Mouse (Mus musculus): ENCODE measurements at regions not wholly inside any gene's neighbourhood (a gene's known extent, or its start where the extent isn't known, plus 50 kb on each side); places are given as distances from the start of the nearest gene placed in this dataset.
"Not testable (repeated sequence)": the region's sequence is repeated elsewhere in the genome, so short reads cannot be mapped to it uniquely, and the experiment has no call there.

DNA sequence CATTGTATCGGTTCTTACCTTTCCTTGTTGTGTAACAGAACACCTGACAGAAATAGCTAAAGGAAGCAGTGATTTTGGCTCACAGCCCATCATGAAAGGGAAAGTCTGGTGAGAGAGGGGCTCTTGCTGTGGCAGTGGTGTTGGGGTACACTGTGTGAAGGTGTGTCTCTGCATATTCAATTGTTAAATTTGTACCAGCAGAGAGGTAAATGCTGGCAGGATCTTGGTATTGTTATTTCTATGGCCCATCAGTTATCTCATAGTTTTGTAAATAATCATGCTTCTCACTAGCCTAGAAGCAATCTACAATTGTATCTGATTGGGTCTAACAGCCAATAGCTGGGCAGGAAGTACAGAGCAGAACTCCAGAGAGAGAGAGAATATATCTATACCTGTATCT, 95.7 kb downstream of the Mfap3l start:
- DNase-seq: no peak

DNA sequence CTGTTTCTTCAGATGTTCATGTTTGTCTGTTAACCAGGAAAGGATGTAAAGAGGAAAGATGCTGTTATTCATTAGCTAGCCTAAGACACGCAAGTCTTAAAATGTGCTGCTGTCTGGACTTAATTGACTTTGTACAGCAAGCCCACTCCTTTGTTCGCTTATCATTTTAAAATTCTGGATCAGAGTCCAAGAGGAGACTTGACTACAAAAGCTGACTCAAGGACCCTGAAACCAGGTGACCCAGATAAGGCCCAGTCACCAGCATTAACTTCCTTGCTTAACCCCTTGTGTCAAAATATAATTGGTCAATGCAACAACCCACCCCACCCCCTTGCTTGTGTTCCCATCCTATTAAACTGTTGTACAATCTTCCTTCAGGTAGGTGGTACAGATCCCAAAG, 99.9 kb downstream of the Mfap3l start:
- no peak for DNase-seq

DNA sequence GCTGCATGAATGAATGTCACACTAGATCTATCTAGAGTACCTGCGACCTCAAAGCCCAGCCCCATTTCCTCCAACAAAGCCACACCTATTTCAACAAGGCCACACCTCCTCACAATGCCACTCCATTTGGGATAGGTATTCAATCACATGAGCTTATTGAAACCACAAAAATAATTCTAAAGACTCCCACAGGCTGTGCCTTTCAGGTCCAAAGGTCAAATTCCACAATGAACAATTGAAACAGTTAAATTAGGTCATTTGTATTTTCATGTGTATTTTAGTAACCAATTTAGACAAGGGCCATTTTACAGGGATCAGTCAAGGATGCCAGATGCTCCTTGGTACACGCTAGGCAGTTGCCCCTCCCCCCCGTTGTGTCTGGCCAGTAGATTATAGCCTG, 103.3 kb downstream of the Mfap3l start:
- DNase-seq: no peak

DNA sequence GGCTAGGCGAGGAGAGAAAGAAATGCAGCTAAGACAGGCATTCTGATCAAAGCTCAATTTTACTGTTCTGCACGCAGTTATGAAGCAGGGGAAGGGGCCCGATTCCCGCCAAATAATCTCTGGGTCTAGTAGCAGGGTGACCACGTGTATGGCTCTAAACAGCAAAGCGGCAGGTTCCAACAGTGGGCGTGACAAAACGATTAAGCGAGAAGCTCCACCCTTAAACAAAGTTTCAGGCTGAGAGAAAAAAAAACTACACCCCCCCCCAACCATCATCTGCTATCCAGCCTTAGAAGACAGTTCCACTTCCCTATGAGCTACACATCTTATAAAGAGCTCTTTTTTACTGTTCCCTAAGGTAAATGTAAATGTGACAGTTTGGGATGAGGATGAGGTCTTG, 103.8 kb downstream of the Mfap3l start:
- DNase-seq: no peak

DNA sequence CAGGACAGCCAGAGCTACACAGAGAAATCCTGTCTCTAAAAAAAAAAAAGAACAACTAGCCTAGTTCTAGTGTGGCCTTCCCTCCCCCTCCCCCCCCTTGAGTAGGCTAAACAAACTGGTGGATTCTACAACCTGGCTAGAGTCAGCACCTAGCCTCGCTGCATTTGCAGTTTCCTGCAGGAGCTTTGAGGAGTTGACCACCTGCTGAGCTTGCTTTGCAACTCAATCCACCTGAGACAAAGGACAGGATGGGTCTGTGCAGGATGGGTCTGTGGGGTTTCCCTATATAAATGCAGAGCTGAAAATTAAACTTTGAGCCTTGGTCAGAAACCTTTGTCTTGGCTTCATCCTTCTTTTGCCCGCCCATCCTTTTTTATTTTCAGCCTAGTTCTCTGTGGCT, 104.3 kb downstream of the Mfap3l start:
- no peak for DNase-seq

DNA sequence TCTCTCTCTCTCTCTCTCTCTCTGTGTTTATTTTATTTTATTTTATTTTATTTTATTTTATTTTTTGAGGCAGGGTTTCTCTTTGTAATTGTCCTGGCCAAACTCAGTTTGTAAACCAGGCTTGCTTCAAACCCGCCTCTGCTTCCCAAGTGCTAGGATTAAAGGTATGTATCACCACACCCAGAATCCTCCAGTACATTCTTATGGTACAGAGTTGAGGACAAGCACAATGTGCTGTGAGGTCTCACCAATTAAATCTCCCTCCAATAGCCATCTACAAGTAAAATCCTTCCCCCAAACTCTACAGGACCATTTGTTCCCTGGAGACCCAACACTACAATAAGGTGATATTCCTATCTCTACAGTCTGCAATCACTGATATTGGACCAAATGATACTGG, 105.0 kb downstream of the Mfap3l start:
- DNase-seq: no peak

DNA sequence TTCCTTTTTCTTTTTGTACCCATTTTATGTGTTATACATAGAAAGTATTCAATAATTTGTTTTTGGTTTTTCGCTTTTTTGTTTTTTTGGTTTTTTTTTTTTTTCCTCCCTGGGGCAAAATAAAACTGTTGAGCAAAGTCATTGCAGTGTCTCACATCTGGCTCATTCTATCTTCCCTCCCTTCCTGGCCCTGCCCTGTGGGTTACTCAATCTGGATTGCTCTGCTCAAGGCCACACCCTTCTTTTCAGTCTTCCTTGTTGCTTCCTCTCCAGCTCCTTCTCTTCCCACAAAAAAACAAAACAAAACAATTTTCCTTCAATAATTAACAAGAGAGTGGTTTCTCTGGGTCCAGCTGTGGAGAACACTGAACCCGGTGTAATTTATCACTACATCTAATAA, 113.2 kb downstream of the Mfap3l start:
- no peak for DNase-seq

DNA sequence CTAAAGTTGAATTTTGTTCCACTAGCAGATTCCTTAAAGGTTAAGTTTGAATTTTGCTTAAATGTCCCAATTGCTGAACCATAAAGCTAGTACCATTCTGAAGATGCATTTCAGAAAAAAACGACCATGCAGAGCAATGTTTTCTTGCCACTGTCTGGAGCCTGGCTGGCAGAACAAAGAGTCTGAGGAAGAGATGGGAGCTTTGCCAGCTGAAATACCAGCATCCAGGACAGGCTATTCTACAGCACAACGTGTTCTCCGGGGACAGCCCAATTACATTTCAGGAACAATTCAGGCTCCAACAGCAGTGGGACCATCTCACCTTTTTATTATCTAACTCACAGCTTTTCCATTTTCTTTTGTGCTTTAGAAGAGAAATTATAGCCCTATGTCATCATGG, 113.9 kb downstream of the Mfap3l start:
- no peak for DNase-seq

DNA sequence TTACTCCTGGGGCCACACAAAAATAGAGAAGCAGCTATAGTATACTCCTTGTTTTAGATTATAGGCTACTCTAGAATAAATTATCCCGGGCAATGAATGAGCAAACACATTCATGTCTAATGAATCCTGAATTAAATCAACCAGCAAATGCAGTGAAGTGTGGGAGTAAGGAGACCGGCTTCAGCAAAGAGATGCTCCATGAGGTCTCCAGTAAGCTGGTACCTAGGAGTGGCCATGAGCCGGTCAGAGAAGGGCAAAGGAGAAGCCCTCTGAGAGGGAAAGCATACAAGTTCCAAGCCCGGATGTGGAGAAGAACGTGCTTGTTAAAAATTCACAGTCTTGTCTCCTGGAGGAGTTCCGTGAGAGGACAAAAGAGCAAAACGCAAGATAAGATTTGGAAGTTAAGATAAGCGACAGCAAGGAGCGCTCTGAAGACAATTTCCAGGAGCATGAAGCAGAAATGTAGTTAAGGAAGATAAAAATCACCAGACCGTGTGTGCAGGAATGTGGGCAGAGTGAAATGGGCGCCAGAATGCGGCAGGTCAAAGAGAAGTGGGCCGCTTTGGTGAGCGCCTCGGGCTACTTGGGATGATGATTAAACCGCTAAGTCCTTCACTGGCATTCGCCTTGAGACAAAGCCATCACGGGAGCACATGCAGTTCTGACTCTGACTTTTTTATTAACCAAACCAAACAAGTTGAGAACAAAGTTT, 123.2 kb downstream of the Mfap3l start:
- no peak for DNase-seq

DNA sequence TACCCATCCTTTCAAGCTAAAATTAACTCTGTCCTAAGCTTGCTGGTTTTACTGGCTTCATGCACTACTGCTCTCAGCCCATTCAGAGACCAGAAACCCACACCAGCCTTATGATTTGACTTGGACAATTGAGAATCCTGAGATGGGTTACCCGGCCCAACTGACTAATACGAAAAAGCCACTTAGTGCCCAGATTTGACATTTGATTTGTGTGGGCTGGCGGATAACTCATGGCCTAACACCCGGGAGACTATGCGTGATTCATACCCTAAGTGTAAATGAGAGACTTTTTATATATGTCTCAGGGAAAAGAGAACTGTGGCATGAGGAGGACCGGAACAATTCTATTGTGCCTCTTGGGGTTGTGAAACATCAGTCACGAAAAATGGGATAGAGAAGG, 126.3 kb upstream of the Hpf1 start:
- DNase-seq: no peak

DNA sequence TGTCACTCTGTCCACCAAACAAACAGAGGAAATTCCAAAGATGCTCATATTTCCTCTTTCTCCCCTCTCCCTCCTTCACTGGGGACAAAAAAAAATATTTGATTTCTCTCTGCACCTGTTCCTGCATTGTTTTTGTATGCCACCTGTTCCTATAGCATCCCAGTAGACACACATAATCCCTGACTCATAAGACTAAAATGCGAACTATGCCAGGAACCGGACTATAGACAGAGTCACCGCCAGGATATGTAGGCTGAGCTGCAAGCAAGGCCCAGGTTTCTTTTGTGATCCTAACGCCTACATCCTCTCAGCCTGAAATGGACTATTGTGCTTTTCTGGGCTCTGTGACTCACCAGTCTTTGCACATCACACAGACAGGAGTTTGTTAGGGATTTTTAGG, 116.9 kb upstream of the Hpf1 start:
- no peak for DNase-seq

DNA sequence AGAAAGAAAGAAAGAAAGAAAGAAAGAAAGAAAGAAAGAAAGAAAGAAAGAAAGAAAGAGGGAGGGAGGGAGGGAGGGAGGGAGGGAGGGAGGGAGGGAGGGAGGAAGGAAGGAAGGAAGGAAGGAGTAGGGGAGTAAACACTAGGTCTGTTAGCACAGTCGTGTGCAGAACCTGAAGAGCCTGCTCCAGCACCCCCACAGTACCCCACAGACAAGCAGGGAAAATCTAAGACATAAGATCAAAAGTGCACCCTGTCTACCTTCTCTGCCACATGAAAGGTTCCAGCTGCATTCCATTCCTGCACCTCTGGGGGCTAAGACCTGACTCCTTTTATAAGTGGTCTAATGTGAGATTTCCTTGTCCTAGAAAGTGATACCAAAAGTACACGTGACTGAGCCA, 114.0 kb upstream of the Hpf1 start:
- DNase-seq: not testable (repeated sequence)

DNA sequence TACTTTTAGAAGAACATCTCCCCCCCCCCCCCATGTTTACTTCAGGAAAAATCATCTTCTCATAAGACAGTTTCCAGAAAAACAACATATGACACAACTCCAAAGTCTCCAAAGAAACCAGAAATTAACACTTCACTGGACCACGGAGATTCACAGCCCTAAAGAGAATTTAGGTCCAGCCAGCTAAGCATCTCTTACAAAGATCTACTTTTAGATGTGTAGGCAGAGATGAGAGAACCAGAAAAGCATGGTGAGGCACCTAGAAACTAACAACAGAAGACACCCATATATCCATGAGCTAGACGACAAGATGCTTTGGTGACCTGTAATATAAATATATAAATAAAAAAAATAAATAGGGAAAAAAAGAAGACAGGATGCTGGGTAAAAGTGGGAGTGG, 105.2 kb upstream of the Hpf1 start:
- DNase-seq: no peak

DNA sequence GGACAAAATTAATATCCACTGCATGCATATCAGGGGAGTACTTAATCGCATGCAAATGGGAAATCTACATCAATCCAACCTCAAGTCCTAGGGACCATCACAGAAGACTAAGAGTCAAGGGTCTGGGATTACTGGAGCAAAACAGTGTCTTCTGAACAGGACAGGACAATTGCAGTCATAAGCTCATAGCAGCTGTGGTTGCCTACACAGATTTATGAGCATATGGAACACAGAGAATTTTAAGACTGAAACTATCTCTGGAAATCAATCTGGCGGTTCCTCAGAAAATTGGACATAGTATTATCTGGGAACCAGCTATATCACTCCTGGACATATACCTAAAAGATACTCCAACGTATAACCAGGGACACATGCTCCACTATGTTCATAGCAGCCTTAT, 99.8 kb upstream of the Hpf1 start:
- no peak for DNase-seq

DNA sequence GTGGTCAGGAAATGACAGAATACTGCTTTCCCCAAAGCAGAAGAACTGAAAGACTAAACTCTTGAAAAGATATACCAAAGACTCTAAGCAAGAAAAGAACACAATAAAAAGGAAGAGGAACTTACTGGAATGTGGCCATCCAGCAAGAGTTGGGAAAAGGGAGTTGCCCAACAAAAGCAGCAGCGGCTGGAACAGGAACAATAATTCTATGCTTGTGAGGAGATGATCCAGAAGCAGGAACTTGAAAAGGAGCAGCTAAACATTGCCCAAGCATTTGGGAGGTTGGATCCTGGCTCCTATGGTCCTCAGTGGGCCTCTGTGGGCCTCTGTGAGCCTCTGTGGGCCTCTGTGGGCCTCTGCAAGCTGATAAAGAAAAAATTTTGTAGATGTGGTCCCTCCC, 97.7 kb upstream of the Hpf1 start:
- no peak for DNase-seq

DNA sequence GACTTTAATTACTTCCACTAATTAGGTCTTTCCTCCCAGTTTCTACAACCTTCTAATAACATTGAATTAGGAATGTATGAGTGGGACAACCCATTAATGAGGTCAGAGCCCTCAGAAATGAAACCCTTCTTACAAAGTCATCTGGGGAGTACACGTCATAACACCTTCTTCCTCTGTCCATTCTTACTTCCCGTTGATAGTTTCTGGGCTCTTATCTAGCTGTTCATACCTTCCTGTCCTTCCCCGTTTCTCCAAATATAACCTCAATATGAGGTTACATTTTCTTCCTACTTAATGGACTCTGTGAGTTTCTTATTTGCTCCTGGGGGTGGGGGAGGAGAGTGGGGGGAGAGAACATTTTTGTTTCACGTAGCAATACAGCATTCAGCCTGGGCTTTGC, 85.4 kb upstream of the Hpf1 start:
- DNase-seq: no peak

DNA sequence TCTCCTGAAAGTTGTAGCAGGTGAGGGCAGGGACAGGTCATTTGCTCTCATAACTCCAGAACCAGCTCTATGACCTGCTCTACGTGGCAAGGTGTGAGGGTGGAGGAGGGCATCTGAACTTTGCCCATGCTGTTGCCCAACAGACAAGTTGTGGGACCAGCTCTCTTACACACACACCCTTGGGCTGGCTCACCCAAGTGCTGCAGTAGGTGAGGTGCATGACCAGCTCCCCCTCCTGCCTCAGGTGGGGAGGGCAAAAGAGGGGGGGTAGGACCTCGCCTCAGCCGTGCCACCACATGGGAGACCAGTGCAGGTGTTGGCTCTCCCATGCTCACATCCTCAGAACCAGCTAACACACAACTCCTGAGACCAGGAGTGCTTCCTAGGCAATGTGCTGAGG, 83.4 kb upstream of the Hpf1 start:
- DNase-seq: no peak

DNA sequence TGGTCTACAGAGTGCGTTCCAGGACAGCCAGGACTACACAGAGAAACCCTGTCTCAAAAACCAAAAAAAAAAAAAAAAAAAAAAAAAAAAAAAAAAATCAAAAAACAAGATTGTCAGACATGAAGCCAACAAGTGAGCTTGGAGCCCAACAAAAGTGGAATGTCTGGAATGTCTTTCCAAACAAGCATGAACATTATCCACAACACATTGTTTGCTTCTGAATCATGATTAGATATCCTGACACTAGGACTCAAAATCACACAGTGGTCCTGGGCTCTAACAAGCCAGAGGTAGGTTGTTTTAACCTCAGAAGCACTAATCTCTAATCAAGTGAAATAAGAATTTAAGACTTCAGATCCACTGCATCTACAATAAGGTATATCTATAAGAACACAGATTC, 80.4 kb upstream of the Hpf1 start:
- DNase-seq: no peak

DNA sequence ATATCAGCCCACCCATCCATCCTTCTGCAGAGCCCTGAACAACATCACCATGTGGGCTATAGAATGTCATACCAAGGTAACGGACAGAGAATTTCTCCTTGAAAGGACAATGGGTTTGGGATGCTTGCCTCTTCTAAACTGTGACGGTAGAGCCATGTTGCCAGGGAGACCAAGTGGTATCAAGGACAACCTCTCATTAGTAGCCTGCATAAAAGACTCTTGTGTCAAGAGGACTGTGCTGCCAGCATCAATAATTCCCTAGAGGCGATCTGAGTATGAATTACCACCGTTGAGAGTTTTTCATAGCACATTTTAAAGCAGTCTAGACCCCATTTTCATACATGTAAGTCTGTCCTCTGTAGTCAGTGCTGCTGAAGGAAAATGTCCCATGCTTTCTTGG, 79.3 kb upstream of the Hpf1 start:
- DNase-seq: peak; percentile 14

DNA sequence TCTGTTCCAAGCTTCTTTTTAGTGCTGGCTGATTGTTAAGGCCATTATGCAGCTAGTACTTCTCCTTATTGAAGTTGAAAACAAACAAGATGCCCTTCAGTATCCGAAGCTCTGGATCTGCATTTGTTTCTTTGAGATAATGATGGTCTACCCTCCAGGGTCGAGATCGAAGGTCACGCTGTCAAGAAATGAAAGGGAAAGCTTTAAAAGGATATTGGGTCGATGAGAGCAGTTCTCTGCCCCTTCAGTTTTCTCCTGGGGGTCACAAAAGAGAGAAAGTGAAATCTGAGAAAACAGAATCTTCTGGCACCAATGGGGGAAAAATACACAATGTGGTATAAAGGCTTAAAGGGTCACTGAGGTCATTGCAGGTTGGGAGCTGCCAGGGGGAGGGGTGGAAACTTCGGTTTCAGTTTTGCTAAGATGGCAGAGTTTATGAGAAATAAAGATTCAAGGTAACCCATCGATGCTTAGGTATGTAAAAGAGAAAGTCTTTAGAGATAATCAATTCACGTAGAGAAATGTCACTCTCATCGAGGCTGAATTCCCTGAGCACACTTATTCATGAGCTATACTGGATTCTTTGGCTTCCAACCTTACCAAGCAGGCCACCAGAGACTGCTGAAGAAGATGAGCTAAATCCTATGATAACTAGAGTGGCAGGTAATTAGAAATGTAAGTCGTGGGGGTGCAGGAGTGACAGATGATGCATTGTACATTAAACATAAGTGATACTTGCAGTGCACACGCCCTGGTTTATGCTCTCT, 64.4 kb upstream of the Hpf1 start:
- DNase-seq: peak; percentile 12

DNA sequence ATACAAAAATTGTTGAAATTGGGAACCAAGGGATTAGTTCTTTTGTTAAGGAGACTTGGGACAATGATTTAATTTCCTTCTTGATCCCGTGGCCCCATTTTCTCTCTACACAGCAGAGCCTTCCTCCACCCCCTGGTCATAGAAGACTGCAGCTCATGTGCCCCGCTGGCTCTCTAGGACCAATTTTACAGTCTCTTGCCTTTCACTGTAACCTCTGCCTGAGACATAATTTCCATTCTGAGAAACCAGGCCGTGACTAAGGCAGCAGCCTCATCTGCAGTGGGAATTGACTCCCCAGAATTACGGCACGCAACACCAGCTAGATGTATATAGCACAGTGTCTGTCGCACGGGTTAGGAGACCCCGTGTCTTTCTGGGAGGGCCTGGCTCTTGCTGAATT, 63.0 kb upstream of the Hpf1 start:
- DNase-seq: no peak

DNA sequence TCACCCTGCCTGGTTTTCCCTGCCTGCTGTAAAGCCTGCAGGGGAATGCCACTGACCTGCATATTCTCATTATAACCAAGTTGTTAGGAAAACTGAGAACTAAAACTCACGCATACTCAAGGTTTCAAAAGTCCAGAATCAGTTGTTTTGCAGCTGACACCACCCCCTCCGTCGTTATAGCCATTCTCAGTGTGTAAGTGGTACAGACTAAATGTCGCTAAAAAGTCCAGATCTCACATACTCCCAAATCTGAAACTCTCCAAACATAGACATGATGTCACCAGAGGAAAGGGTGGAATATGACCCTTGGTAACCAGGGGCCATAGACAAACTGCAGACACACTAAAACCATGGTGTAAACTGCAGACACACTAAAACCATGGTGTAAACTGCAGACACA, 61.1 kb upstream of the Hpf1 start:
- no peak for DNase-seq

DNA sequence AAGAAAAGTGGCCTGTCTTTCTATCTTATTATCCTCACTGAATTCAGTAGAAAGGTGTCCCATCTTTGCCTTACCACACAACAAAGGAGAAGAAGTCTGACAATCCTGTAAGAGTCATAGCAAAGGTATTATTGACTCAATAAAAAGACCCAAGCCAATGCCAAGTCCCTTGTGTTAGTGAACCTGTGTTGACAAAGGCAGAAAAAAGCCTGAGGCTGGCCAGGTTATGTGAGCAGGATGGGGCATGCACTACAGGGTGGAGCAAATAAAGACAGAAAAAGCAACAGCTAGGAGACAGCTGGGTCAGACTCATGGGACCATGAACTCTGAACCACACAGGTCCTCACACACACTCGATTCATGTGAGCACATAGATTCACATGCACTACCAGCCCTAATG, 59.7 kb upstream of the Hpf1 start:
- no peak for DNase-seq

DNA sequence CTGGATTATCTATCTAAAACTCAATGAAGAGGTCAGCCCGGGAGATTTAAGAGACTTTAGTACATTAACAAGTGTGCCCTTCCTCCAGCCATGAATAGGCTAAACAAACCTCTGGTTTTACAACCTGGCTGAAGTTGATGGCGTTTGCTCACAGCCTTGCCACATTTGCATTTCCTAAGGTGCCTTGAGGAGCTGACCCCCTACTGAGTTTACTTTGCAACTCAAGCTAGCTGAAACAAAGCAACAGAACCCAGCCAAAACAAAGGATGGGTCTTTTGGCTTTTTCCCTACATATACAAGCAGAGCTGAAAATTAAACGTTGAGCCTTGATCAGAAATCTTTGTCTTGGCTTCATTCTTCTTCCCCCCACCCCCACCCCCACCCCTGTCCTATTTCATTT, 51.7 kb upstream of the Hpf1 start:
- DNase-seq: no peak
